Mouse (Mus musculus) stomach, postnatal 0 days (tissue): ENCODE measurements around the gene Golga7b.

Source experiments
- CTCF ChIP-seq: IDR thresholded peaks from 2 replicates; pipeline ENCODE4 v1.5.1; 2016; ENCODE audit warnings: antibody characterized with exemption, low read depth, mild to moderate bottlenecking, moderate library complexity
- EP300 ChIP-seq: optimal IDR thresholded peaks from 2 replicates; pipeline ENCODE3; 2016; ENCODE audit warnings: antibody characterized with exemption

GRCm38 (mm10) chr19:42278461-42278860, 31.1 kb downstream of the Golga7b start:
- TF ChIP-seq CTCF = no peak
- no peak for TF ChIP-seq EP300
